ENCODE assay signal across 20 mouse cellular contexts in the genomic region with DNA sequence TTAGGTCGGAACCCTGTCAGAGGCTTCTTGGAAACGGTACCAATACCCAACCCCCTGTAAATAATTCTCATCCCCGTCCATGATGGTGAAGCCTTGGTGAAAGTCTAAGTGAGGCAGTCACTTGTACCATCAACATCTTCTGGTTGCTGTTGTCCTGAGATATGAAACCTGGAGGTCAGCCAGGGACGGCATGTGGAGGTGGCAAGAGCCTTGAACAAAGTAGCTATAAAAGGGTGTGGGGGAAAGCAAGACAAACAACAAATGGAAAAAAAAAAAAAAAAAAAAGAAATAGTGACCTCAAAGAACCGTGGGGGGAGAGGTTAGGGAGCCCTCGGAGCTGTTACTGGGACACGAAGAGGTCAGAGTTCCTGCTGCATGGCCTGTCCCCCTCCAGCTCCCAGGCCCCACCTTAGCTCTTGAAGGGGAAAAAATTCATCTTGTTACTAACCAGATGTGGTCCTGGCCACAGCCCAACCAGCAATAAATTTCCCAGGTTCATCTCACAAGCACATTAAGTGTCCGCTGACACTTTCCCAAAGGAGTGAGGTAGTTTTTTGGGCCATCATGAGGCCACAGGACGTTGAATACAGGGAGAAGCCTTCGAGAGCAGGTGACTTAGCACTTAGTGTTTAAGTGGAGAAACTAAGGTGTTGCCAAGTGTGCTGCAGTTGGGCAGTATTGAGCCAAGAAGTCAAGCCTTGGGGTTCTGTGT. TPM values are rescaled to one million over a fixed set of nuclear protein-coding genes. Genes with fewer than 3 reads are reported as not detected.
A peak's percentile ranks its signal among the peaks of the same experiment; 100 is the strongest.
DNase-seq lines count a peak whose midpoint lies in the region; ATAC-seq and TF ChIP-seq lines count a peak whose summit lies in the region.
"Had no signal": no experiment of that assay in that cellular context is flagged by ENCODE, and none has a peak within 500 bp of the region (broad histone marks: within the 10 kb centered on the region; RNA-seq: fewer than 3 reads in every experiment).

No protein-coding gene starts in this region.

- H3K9me3 ChIP-seq in heart, embryonic 15.5 days (replicated peaks): no peaks in the 10 kb centered on the region
- H3K9me3 ChIP-seq: embryonic facial prominence, embryonic 15.5 days; hindbrain, embryonic 13.5 days; liver, embryonic 12.5 days; midbrain, embryonic 10.5 days; stomach, embryonic 15.5 days had no signal

- no peak overlapping the region for H3K4me2 ChIP-seq in heart, embryonic 15.5 days
- H3K4me2 ChIP-seq: embryonic facial prominence, embryonic 15.5 days; hindbrain, embryonic 13.5 days; liver, embryonic 12.5 days; stomach, embryonic 15.5 days had no signal

- TF ChIP-seq CTCF in heart, adult 2 months (IDR thresholded peaks at IDR 0.05): no peak
- no peak for TF ChIP-seq CTCF in testis, adult 2 months (IDR thresholded peaks at IDR 0.05; ENCODE audit: control insufficient read depth, insufficient read depth, insufficient replicate concordance, low read depth, low read length)

- peaks cover 2% of the 10 kb centered on the region; the same call in 1 of the 2 replicates for H3K79me2 ChIP-seq in heart, adult 2 months (replicated peaks; ENCODE audit: control insufficient read depth, insufficient read depth, low read length)

- TF ChIP-seq EP300 in heart, adult 2 months (IDR thresholded peaks at IDR 0.05; ENCODE audit: insufficient read depth, low read depth, low read length): no peak

- peaks cover 12% of the 10 kb centered on the region for H3K4me1 ChIP-seq in heart, embryonic 15.5 days (replicated peaks)
- H3K4me1 ChIP-seq in heart, adult 2 months (ENCODE audit: control insufficient read depth, insufficient read depth, low read length): peaks cover 1% of the 10 kb centered on the region; the same call in 1 of the 2 replicates
- H3K4me1 ChIP-seq in testis, adult 2 months (ENCODE audit: control insufficient read depth, insufficient read depth, low read length): peaks cover 8% of the 10 kb centered on the region
- H3K4me1 ChIP-seq: embryonic facial prominence, embryonic 15.5 days; midbrain, embryonic 10.5 days; stomach, embryonic 15.5 days had no signal

- TF ChIP-seq POLR2A in heart, adult 2 months (IDR thresholded peaks at IDR 0.05; ENCODE audit: insufficient read depth, low read depth, low read length): no peak
- no peak for TF ChIP-seq POLR2A in testis, adult 2 months (IDR thresholded peaks at IDR 0.05; ENCODE audit: control insufficient read depth, low read depth, low read length)

- no peaks in the 10 kb centered on the region for H3K36me3 ChIP-seq in heart, embryonic 15.5 days
- no peaks in the 10 kb centered on the region; the same call in 1 of the 2 replicates for H3K36me3 ChIP-seq in heart, adult 2 months (ENCODE audit: control insufficient read depth, insufficient read depth, low read length)
- no peaks in the 10 kb centered on the region for H3K36me3 ChIP-seq in testis, adult 2 months (ENCODE audit: control insufficient read depth, insufficient read depth, low read length)
- H3K36me3 ChIP-seq: embryonic facial prominence, embryonic 15.5 days; hindbrain, embryonic 13.5 days; liver, embryonic 12.5 days; midbrain, embryonic 10.5 days; stomach, embryonic 15.5 days had no signal

- no peak overlapping the region for H3K9ac ChIP-seq in heart, embryonic 15.5 days
- no peak overlapping the region for H3K9ac ChIP-seq in heart, adult 2 months (ENCODE audit: low read depth, low read length)
- H3K9ac ChIP-seq: embryonic facial prominence, embryonic 15.5 days; hindbrain, embryonic 13.5 days; liver, embryonic 12.5 days; stomach, embryonic 15.5 days had no signal

- no peak for ATAC-seq in heart, embryonic 15.5 days (replicated peaks; ENCODE audit: insufficient number of reproducible peaks, insufficient read depth, low FRiP score, low read depth)
- ATAC-seq in common myeloid progenitor, adult 5-6 weeks (replicated peaks; ENCODE audit: low read depth, poor library complexity, severe bottlenecking): peak; percentile 40; the same call in 1 of the 2 replicates
- ATAC-seq: forebrain, embryonic 14.5 days; liver, embryonic 12.5 days; lung, postnatal 0 days had no signal

- H3K27me3 ChIP-seq in heart, embryonic 15.5 days: no peaks in the 10 kb centered on the region
- H3K27me3 ChIP-seq in heart, adult 2 months (ENCODE audit: control insufficient read depth, insufficient read depth, low read length): no peaks in the 10 kb centered on the region
- H3K27me3 ChIP-seq in testis, adult 2 months (ENCODE audit: control insufficient read depth, insufficient read depth, low read length): no peaks in the 10 kb centered on the region
- H3K27me3 ChIP-seq: embryonic facial prominence, embryonic 15.5 days; hindbrain, embryonic 13.5 days; liver, embryonic 12.5 days; stomach, embryonic 15.5 days had no signal

- peak overlapping the region; percentile 56; the same call in 1 of the 2 replicates for H3K27ac ChIP-seq in heart, embryonic 15.5 days
- H3K27ac ChIP-seq in heart, adult 2 months: no peak overlapping the region
- H3K27ac ChIP-seq in testis, adult 2 months (ENCODE audit: control insufficient read depth, insufficient read depth, low read depth, low read length): peak overlapping the region; percentile 32
- H3K27ac ChIP-seq: embryonic facial prominence, embryonic 15.5 days; gastrocnemius, adult 2 months; hindbrain, embryonic 13.5 days; liver, embryonic 12.5 days; midbrain, embryonic 10.5 days; stomach, embryonic 15.5 days had no signal

- 26% methylated on average over 10 of the region's 10 CpGs for WGBS in heart, embryonic 15.5 days
- 38% methylated on average over 10 of the region's 10 CpGs for WGBS in heart, adult 2 months

- intact Hi-C loops in heart, adult 2 months (cut with DNase I): no loop called here

- H3K4me3 ChIP-seq in heart, embryonic 15.5 days: no peak overlapping the region
- H3K4me3 ChIP-seq in heart, adult 2 months: no peak overlapping the region
- no peak overlapping the region for H3K4me3 ChIP-seq in testis, adult 2 months (ENCODE audit: control insufficient read depth, low read depth, low read length)
- H3K4me3 ChIP-seq: embryonic facial prominence, embryonic 15.5 days; gastrocnemius, adult 2 months; hindbrain, embryonic 13.5 days; liver, embryonic 12.5 days; midbrain, embryonic 10.5 days; stomach, embryonic 15.5 days had no signal

- DNase-seq in heart, adult 2 months: no peak
- DNase-seq in kidney, postnatal 4 days: peak; percentile 39 to 49
- no peak for DNase-seq in kidney, adult 8-10 months
- no peak for DNase-seq in B cell, adult 2 months
- no peak for DNase-seq in lung, postnatal 36 days
- DNase-seq: adrenal gland, postnatal 25 days; cerebellum, adult 11-12 months; gastrocnemius, adult 2 months; right cerebral cortex, postnatal 14 days; thymus, postnatal 4 days had no signal

RNA-seq across cellular contexts. Expression of a gene that starts 53.4 kb away (rescaled TPM):
- 17.3 and 20.7 TPM in 2 replicates for polyA plus RNA-seq in heart, embryonic 15.5 days (2015; fragmentation: Nextera tagmentation; extraction: Ambion mirVana)
- total RNA-seq in heart, adult 2 months (2021): 10 to 100 TPM; 16.6 to 18.8 TPM
- 9.1 and 9.7 TPM in 2 replicates for polyA plus RNA-seq in heart, adult 2 months (2012; rRNA removed)
- total RNA-seq in common myeloid progenitor, adult 5-6 weeks (2017): 13.3 and 22.0 TPM in 2 replicates
- 23.1 and 26.0 TPM in 2 replicates for polyA plus RNA-seq in testis, adult 2 months (2012; rRNA removed)

Comparison
In these comparisons a context has a peak if more than half of its experiments do, and no peak if none do; other contexts are left out.
1. DNase-seq: peak in kidney, postnatal 4 days (2 of 2); none in heart, adult 2 months (0 of 2), kidney, adult 8-10 months (0 of 2), B cell, adult 2 months (0 of 2) and lung, postnatal 36 days (single experiment).